Mouse (Mus musculus): ENCODE measurements around the gene Xrra1. TPM values are rescaled to one million over a fixed set of nuclear protein-coding genes. Genes with fewer than 3 reads are reported as not detected.

The Xrra1 gene
- polyA plus RNA-seq, 1 experiment from 2014 or later = 0.39 TPM

GRCm38 (mm10) chr7:99837358-99838071, 21.4 kb upstream of the Xrra1 start:
- no peak overlapping the region for H3K4me2 ChIP-seq (ENCODE audit: low read length)
- 89% methylated on average over 6 of the region's 6 CpGs for WGBS
- H3K4me1 ChIP-seq (ENCODE audit: control insufficient read depth, insufficient read depth, low read length) = no peaks in the 10 kb centered on the region
- no peak overlapping the region for H3K27ac ChIP-seq (ENCODE audit: low read depth, low read length)
- ATAC-seq (no peak), DNase-seq (ENCODE audit: low spot score) (no peak)
- no peaks in the 10 kb centered on the region for H3K27me3 ChIP-seq (replicated peaks; ENCODE audit: control insufficient read depth, insufficient read depth, low read length)
- H3K9me3 ChIP-seq (replicated peaks; ENCODE audit: control insufficient read depth, low read length) = no peaks in the 10 kb centered on the region
- H3K9ac ChIP-seq (ENCODE audit: low read length) = no peak overlapping the region
- peaks cover 54% of the 10 kb centered on the region for H3K36me3 ChIP-seq (ENCODE audit: control insufficient read depth, insufficient read depth, low read length)
- H3K4me3 ChIP-seq (ENCODE audit: low read depth, low read length) = no peak overlapping the region

- no peak for ATAC-seq
- Histone ChIP-seq H3K27ac (ENCODE audit: low read depth, low read length) (no peak overlapping the region), H3K4me3 (ENCODE audit: low read depth, low read length) (no peak overlapping the region), H3K9ac (ENCODE audit: low read length) (no peak overlapping the region), H3K4me1 (ENCODE audit: control insufficient read depth, insufficient read depth, low read length) (no peaks in the 10 kb centered on the region), H3K9me3 (replicated peaks; ENCODE audit: control insufficient read depth, low read length) (no peaks in the 10 kb centered on the region), H3K4me2 (ENCODE audit: low read length) (no peak overlapping the region), H3K27me3 (replicated peaks; ENCODE audit: control insufficient read depth, insufficient read depth, low read length) (no peaks in the 10 kb centered on the region), H3K36me3 (ENCODE audit: control insufficient read depth, insufficient read depth, low read length) (peaks cover 61% of the 10 kb centered on the region)
- 93% methylated on average over 3 of the region's 3 CpGs for WGBS
- no peak for DNase-seq (ENCODE audit: low spot score)
Measured at GRCm38 (mm10) chr7:99838241-99838640, 20.7 kb upstream of the Xrra1 start.

- H3K27me3 ChIP-seq (replicated peaks; ENCODE audit: control insufficient read depth, insufficient read depth, low read length) = no peaks in the 10 kb centered on the region
- no peak overlapping the region for H3K27ac ChIP-seq (ENCODE audit: low read depth, low read length)
- no peak overlapping the region for H3K4me2 ChIP-seq (ENCODE audit: low read length)
- no peak for DNase-seq (ENCODE audit: low spot score)
- no peaks in the 10 kb centered on the region for H3K9me3 ChIP-seq (replicated peaks; ENCODE audit: control insufficient read depth, low read length)
- H3K4me1 ChIP-seq (ENCODE audit: control insufficient read depth, insufficient read depth, low read length) = no peaks in the 10 kb centered on the region
- H3K9ac ChIP-seq (ENCODE audit: low read length) = no peak overlapping the region
- ATAC-seq = no peak
- peaks cover 63% of the 10 kb centered on the region for H3K36me3 ChIP-seq (ENCODE audit: control insufficient read depth, insufficient read depth, low read length)
- H3K4me3 ChIP-seq (ENCODE audit: low read depth, low read length) = no peak overlapping the region
- 96% methylated on average over 8 of the region's 8 CpGs for WGBS
Measured at GRCm38 (mm10) chr7:99845533-99846236, 13.2 kb upstream of the Xrra1 start.

GRCm38 (mm10) chr7:99850534-99850933, 8.4 kb upstream of the Xrra1 start:
- no peak overlapping the region for H3K4me2 ChIP-seq (ENCODE audit: low read length)
- 90% methylated on average over 5 of the region's 5 CpGs for whole genome bisulfite sequencing
- no peaks in the 10 kb centered on the region for H3K9me3 ChIP-seq (replicated peaks; ENCODE audit: control insufficient read depth, low read length)
- no peaks in the 10 kb centered on the region for H3K27me3 ChIP-seq (replicated peaks; ENCODE audit: control insufficient read depth, insufficient read depth, low read length)
- no peak overlapping the region for H3K9ac ChIP-seq (ENCODE audit: low read length)
- ATAC-seq (no peak), DNase-seq (ENCODE audit: low spot score) (no peak)
- H3K4me3 ChIP-seq (ENCODE audit: low read depth, low read length) = no peak overlapping the region
- H3K4me1 ChIP-seq (ENCODE audit: control insufficient read depth, insufficient read depth, low read length) = no peaks in the 10 kb centered on the region
- peaks cover 44% of the 10 kb centered on the region for H3K36me3 ChIP-seq (ENCODE audit: control insufficient read depth, insufficient read depth, low read length)
- no peak overlapping the region for H3K27ac ChIP-seq (ENCODE audit: low read depth, low read length)

- Histone ChIP-seq H3K27me3 (replicated peaks; ENCODE audit: control insufficient read depth, insufficient read depth, low read length) (no peaks in the 10 kb centered on the region), H3K9me3 (replicated peaks; ENCODE audit: control insufficient read depth, low read length) (no peaks in the 10 kb centered on the region), H3K4me1 (ENCODE audit: control insufficient read depth, insufficient read depth, low read length) (no peaks in the 10 kb centered on the region), H3K9ac (ENCODE audit: low read length) (no peak overlapping the region), H3K4me2 (ENCODE audit: low read length) (no peak overlapping the region), H3K36me3 (ENCODE audit: control insufficient read depth, insufficient read depth, low read length) (peaks cover 41% of the 10 kb centered on the region), H3K27ac (ENCODE audit: low read depth, low read length) (no peak overlapping the region), H3K4me3 (ENCODE audit: low read depth, low read length) (no peak overlapping the region)
- ATAC-seq = no peak
- DNase-seq (ENCODE audit: low spot score) = no peak
- WGBS = 40% methylated on average over 1 of the region's 1 CpGs
Measured at GRCm38 (mm10) chr7:99851121-99851520, 7.8 kb upstream of the Xrra1 start.

GRCm38 (mm10) chr7:99851618-99852017, 7.3 kb upstream of the Xrra1 start:
- 90% methylated on average over 6 of the region's 6 CpGs for WGBS
- Histone ChIP-seq H3K9me3 (replicated peaks; ENCODE audit: control insufficient read depth, low read length) (no peaks in the 10 kb centered on the region), H3K27ac (ENCODE audit: low read depth, low read length) (no peak overlapping the region), H3K4me2 (ENCODE audit: low read length) (no peak overlapping the region), H3K9ac (ENCODE audit: low read length) (no peak overlapping the region), H3K27me3 (replicated peaks; ENCODE audit: control insufficient read depth, insufficient read depth, low read length) (no peaks in the 10 kb centered on the region), H3K4me1 (ENCODE audit: control insufficient read depth, insufficient read depth, low read length) (no peaks in the 10 kb centered on the region), H3K4me3 (ENCODE audit: low read depth, low read length) (no peak overlapping the region), H3K36me3 (ENCODE audit: control insufficient read depth, insufficient read depth, low read length) (peaks cover 41% of the 10 kb centered on the region)
- no peak for DNase-seq (ENCODE audit: low spot score)
- ATAC-seq = no peak

GRCm38 (mm10) chr7:99853350-99853749, 5.6 kb upstream of the Xrra1 start:
- peaks cover 7% of the 10 kb centered on the region for H3K4me1 ChIP-seq (ENCODE audit: control insufficient read depth, insufficient read depth, low read length)
- DNase-seq (ENCODE audit: low spot score) (no peak), ATAC-seq (no peak)
- no peaks in the 10 kb centered on the region for H3K9me3 ChIP-seq (replicated peaks; ENCODE audit: control insufficient read depth, low read length)
- H3K27me3 ChIP-seq (replicated peaks; ENCODE audit: control insufficient read depth, insufficient read depth, low read length) = no peaks in the 10 kb centered on the region
- no peak overlapping the region for H3K27ac ChIP-seq (ENCODE audit: low read depth, low read length)
- no peak overlapping the region for H3K9ac ChIP-seq (ENCODE audit: low read length)
- 88% methylated on average over 7 of the region's 7 CpGs for WGBS
- no peak overlapping the region for H3K4me3 ChIP-seq (ENCODE audit: low read depth, low read length)
- no peak overlapping the region for H3K4me2 ChIP-seq (ENCODE audit: low read length)
- peaks cover 29% of the 10 kb centered on the region for H3K36me3 ChIP-seq (ENCODE audit: control insufficient read depth, insufficient read depth, low read length)

- Histone ChIP-seq H3K4me1 (ENCODE audit: control insufficient read depth, insufficient read depth, low read length) (peaks cover 7% of the 10 kb centered on the region), H3K4me2 (ENCODE audit: low read length) (no peak overlapping the region), H3K36me3 (ENCODE audit: control insufficient read depth, insufficient read depth, low read length) (peaks cover 27% of the 10 kb centered on the region), H3K4me3 (ENCODE audit: low read depth, low read length) (no peak overlapping the region), H3K9ac (ENCODE audit: low read length) (no peak overlapping the region), H3K27ac (ENCODE audit: low read depth, low read length) (no peak overlapping the region), H3K27me3 (replicated peaks; ENCODE audit: control insufficient read depth, insufficient read depth, low read length) (no peaks in the 10 kb centered on the region), H3K9me3 (replicated peaks; ENCODE audit: control insufficient read depth, low read length) (no peaks in the 10 kb centered on the region)
- WGBS = 94% methylated on average over 4 of the region's 4 CpGs
- DNase-seq (ENCODE audit: low spot score) (no peak), ATAC-seq (no peak)
Measured at GRCm38 (mm10) chr7:99854311-99854710, 4.6 kb upstream of the Xrra1 start.

GRCm38 (mm10) chr7:99856266-99856861, 2.6 kb upstream of the Xrra1 start:
- Histone ChIP-seq H3K9me3 (replicated peaks; ENCODE audit: control insufficient read depth, low read length) (no peaks in the 10 kb centered on the region), H3K27me3 (replicated peaks; ENCODE audit: control insufficient read depth, insufficient read depth, low read length) (no peaks in the 10 kb centered on the region), H3K4me1 (ENCODE audit: control insufficient read depth, insufficient read depth, low read length) (peaks cover 7% of the 10 kb centered on the region), H3K9ac (ENCODE audit: low read length) (no peak overlapping the region), H3K36me3 (ENCODE audit: control insufficient read depth, insufficient read depth, low read length) (peaks cover 27% of the 10 kb centered on the region), H3K27ac (ENCODE audit: low read depth, low read length) (no peak overlapping the region), H3K4me3 (ENCODE audit: low read depth, low read length) (no peak overlapping the region), H3K4me2 (ENCODE audit: low read length) (no peak overlapping the region)
- DNase-seq (ENCODE audit: low spot score) = no peak
- no peak for ATAC-seq
- WGBS = 96% methylated on average over 14 of the region's 14 CpGs

Measured in forebrain, embryonic 14.5 days (tissue).